In the genomic region with DNA sequence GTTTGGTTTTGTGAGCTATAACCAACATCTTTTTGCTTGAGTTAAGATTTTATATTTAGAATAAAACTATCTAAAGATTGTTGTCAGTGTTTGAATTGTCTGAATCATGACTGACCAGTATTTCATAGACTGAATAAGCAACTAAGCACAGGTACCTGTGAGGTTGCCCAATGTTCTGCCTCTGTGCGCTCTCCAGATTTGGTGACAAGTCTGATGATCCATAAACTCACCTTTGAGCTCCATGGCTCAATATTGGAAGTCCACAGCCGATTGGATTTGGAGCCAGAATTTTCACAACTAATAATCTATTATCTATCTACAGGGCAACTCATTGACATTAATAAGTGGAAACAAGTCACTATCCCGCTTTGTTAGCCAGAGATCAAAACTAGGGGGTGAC, we compare ENCODE assay signal across 33 mouse cellular contexts.
"Had no signal": no experiment of that assay in that cellular context is flagged by ENCODE, and none has a peak within 500 bp of the region (broad histone marks: within the 10 kb centered on the region; RNA-seq: fewer than 3 reads in every experiment).

No protein-coding gene starts in this region.

- H3K27ac ChIP-seq: heart, adult 2 months; heart, embryonic 10.5 days; heart, embryonic 13.5 days; heart, embryonic 15.5 days; hindbrain, embryonic 10.5 days; hindbrain, embryonic 12.5 days; hindbrain, embryonic 13.5 days; hindbrain, embryonic 14.5 days; hindbrain, embryonic 15.5 days; hindbrain, postnatal 0 days; kidney, embryonic 15.5 days; kidney, postnatal 0 days; layer of hippocampus, adult 2 months had no signal

- DNase-seq: heart, adult 2 months; heart, postnatal 10 days; heart, postnatal 14 days; heart, postnatal 36 days; heart, postnatal 4 days; kidney, adult 11 months; kidney, adult 18-20 months; kidney, adult 2 months; kidney, adult 8-10 months; kidney, adult 9 months; kidney, postnatal 10 days; kidney, postnatal 14 days; kidney, postnatal 25 days; kidney, postnatal 36 days; kidney, postnatal 4 days; layer of hippocampus, adult 9-11 months; layer of hippocampus, postnatal 36 days had no signal

- H3K4me3 ChIP-seq: heart, adult 2 months; heart, embryonic 10.5 days; heart, embryonic 12.5 days; heart, embryonic 13.5 days; heart, embryonic 15.5 days; hindbrain, embryonic 10.5 days; hindbrain, embryonic 12.5 days; hindbrain, embryonic 13.5 days; hindbrain, embryonic 15.5 days; kidney, embryonic 15.5 days; layer of hippocampus, adult 2 months had no signal

- H3K36me3 ChIP-seq: heart, embryonic 10.5 days; heart, embryonic 12.5 days; heart, embryonic 13.5 days; heart, embryonic 15.5 days; hindbrain, embryonic 10.5 days; hindbrain, embryonic 12.5 days; hindbrain, embryonic 13.5 days; hindbrain, embryonic 15.5 days; kidney, embryonic 15.5 days had no signal

- H3K4me2 ChIP-seq: heart, embryonic 11.5 days; heart, embryonic 12.5 days; heart, embryonic 13.5 days; heart, embryonic 15.5 days; hindbrain, embryonic 12.5 days; hindbrain, embryonic 13.5 days; hindbrain, embryonic 14.5 days; hindbrain, embryonic 15.5 days; kidney, embryonic 15.5 days had no signal

- H3K9ac ChIP-seq: heart, embryonic 12.5 days; heart, embryonic 13.5 days; heart, embryonic 15.5 days; hindbrain, embryonic 12.5 days; hindbrain, embryonic 13.5 days; hindbrain, embryonic 14.5 days; hindbrain, embryonic 15.5 days; kidney, embryonic 15.5 days had no signal

- ATAC-seq: hindbrain, embryonic 16.5 days; hindbrain, postnatal 0 days; inflammation-experienced regulatory T-cells, adult 6 months had no signal

- H3K9me3 ChIP-seq: heart, embryonic 10.5 days; heart, embryonic 12.5 days; heart, embryonic 13.5 days; heart, embryonic 15.5 days; hindbrain, embryonic 10.5 days; hindbrain, embryonic 12.5 days; hindbrain, embryonic 13.5 days; hindbrain, embryonic 15.5 days; kidney, embryonic 15.5 days had no signal

- H3K27me3 ChIP-seq: heart, embryonic 12.5 days; heart, embryonic 13.5 days; heart, embryonic 15.5 days; hindbrain, embryonic 12.5 days; hindbrain, embryonic 13.5 days; hindbrain, embryonic 15.5 days; kidney, embryonic 15.5 days had no signal

- H3K4me1 ChIP-seq: heart, embryonic 15.5 days; hindbrain, embryonic 10.5 days; hindbrain, embryonic 12.5 days; hindbrain, embryonic 13.5 days; hindbrain, embryonic 15.5 days; kidney, embryonic 15.5 days had no signal
